Mouse (Mus musculus) retina, postnatal 7 days (tissue): ENCODE data around the gene Hsp90ab1.

ENCODE experiments used
- DNase-seq: peaks from one replicate; pipeline ENCODE4 v3.0.0-alpha.2; 2012; ENCODE audit warnings: low read depth, low spot score

Gene Hsp90ab1

GRCm38 (mm10) chr17:45557998-45558862 lies 14.8 kb downstream of the Hsp90ab1 start:
- DNase-seq: no peak

GRCm38 (mm10) chr17:45557246-45557824 lies 15.7 kb downstream of the Hsp90ab1 start:
- no peak for DNase-seq

GRCm38 (mm10) chr17:45556514-45557245 lies 16.4 kb downstream of the Hsp90ab1 start:
- DNase-seq: no peak

GRCm38 (mm10) chr17:45556107-45556489 lies 17.0 kb downstream of the Hsp90ab1 start:
- no peak for DNase-seq

GRCm38 (mm10) chr17:45555452-45556106 lies 17.5 kb downstream of the Hsp90ab1 start, which contains the start of gene Nfkbie:
TSS of gene Nfkbie (plus strand) at chr17:45555703.
- DNase-seq: peak; percentile 81

GRCm38 (mm10) chr17:45554420-45554819 lies 18.7 kb downstream of the Hsp90ab1 start:
- DNase-seq: no peak

- DNase-seq: no peak
Measured at GRCm38 (mm10) chr17:45553065-45553464, 20.0 kb downstream of the Hsp90ab1 start.

- no peak for DNase-seq
Measured at GRCm38 (mm10) chr17:45551816-45552451, 21.1 kb downstream of the Hsp90ab1 start.

GRCm38 (mm10) chr17:45551249-45551796 lies 21.7 kb downstream of the Hsp90ab1 start:
- no peak for DNase-seq

GRCm38 (mm10) chr17:45550253-45550652 lies 22.8 kb downstream of the Hsp90ab1 start:
- DNase-seq: no peak

GRCm38 (mm10) chr17:45549617-45550181 lies 23.4 kb downstream of the Hsp90ab1 start, which contains the start of gene Tmem151b:
TSS of gene Tmem151b (minus strand) at chr17:45549677.
- DNase-seq: no peak

- no peak for DNase-seq
Measured at GRCm38 (mm10) chr17:45548541-45549512, 24.2 kb downstream of the Hsp90ab1 start.

GRCm38 (mm10) chr17:45547461-45548190 lies 25.4 kb downstream of the Hsp90ab1 start:
- no peak for DNase-seq

- DNase-seq: no peak
Measured at GRCm38 (mm10) chr17:45546941-45547340, 26.1 kb downstream of the Hsp90ab1 start.

- DNase-seq: no peak
Measured at GRCm38 (mm10) chr17:45545278-45545961, 27.7 kb downstream of the Hsp90ab1 start.

- DNase-seq: no peak
Measured at GRCm38 (mm10) chr17:45544873-45545277, 28.2 kb downstream of the Hsp90ab1 start.

GRCm38 (mm10) chr17:45544001-45544872 lies 28.8 kb downstream of the Hsp90ab1 start:
- DNase-seq: no peak
